Mouse (Mus musculus) embryonic fibroblast, embryonic 13.5 days (primary cell): ENCODE results near the gene Sim2.

Experiments used
- CTCF ChIP-seq: IDR thresholded peaks from 2 replicates; pipeline ENCODE4 v1.5.1; 2011; ENCODE audit warnings: mild to moderate bottlenecking, control low read depth, low read length, moderate library complexity, borderline replicate concordance; ENCODE audit not compliant: insufficient read depth
- POLR2A ChIP-seq: IDR thresholded peaks from 2 replicates; pipeline ENCODE4 v1.6.1; 2011; ENCODE audit warnings: low read depth, mild to moderate bottlenecking, control low read depth, low read length, moderate library complexity

- no peak for TF ChIP-seq CTCF
- TF ChIP-seq POLR2A, result no peak
Measured at GRCm38 (mm10) chr16:94118394-94118793, 33.7 kb downstream of the Sim2 start.
